Mouse (Mus musculus): ENCODE measurements around the gene Kcnk18.
A peak's percentile ranks its signal among the peaks of the same experiment; 100 is the strongest.

The Kcnk18 gene

GRCm38 (mm10) chr19:59218991-59219390 is at the start of gene Kcnk18:
Gene Kcnk18 (plus strand): TSS chr19:59219214.
- DNase-seq (ENCODE audit: low spot score) = no peak

DNA sequence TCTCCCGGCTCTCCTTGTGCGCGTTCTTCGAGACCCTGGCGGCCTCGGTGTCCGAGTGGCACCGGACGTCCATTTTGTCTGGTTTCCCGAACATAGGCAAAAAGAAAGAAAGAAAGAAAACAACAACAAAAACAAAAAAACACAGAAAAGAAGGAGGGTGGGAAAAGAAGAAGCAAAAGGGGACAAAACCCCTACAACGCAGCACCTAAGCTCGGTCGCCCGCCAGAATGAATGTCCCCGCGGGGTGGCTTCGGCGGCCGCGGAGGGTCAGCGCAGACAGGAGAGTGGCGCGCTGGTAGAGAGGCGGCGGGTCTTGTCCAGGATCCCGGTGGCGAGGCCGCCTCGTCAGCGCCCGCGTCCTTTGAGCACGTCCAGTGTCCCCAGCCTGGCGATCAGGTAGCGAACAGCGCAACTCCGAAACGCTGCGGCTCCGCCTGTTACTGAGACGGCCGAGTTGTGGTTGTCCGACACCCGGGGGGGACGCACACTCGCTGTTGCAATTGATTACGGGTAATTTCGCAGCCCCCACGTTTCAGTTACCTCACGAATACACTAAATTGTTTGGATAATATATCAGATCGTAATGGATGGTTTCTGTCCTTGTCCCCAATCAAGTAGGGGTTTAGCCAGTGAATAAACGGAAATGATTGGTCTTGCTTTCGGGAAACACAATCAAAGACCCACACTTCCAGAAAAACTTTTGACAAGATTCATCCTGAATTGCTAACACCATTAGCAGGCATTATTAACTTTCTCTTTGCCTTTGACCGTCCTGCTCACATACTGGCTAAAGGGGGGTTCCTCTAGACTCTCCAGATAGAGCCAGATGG is 48.9 kb upstream of the Kcnk18 start, which contains the start of gene Vax1:
TSS of gene Vax1 (minus strand) at position 121 of the 830 bp plus-strand sequence.
- no peak for DNase-seq (ENCODE audit: low spot score)

- no peak for DNase-seq (ENCODE audit: low spot score)
These were observed 48.3 kb upstream of the Kcnk18 start for GRCm38 (mm10) chr19:59170766-59171095.

GRCm38 (mm10) chr19:59171151-59171870 is 47.7 kb upstream of the Kcnk18 start:
- no peak for DNase-seq (ENCODE audit: low spot score)

- no peak for DNase-seq (ENCODE audit: low spot score)
These were observed 47.2 kb upstream of the Kcnk18 start for GRCm38 (mm10) chr19:59171871-59172245.

DNA sequence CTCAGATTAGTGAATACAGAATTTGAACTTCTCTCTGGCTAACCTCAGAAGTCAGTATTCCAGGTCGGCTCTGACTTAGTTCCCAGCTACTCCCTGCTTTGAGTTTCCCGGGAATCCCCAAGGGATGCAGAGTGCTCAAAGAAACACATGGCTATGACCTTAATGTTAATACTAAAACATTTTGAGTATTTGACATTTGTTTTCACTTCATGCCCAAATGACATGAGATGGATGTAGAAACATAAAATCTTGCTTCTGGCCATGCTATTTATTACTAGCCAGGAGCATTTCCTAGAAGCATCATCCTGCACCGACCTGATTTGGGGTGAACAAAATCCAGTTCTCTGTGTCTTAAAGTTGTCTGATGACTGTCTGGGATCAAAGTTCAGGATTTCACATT is 46.2 kb upstream of the Kcnk18 start:
- DNase-seq (ENCODE audit: low spot score) = no peak

- no peak for DNase-seq (ENCODE audit: low spot score)
These were observed 45.5 kb upstream of the Kcnk18 start for GRCm38 (mm10) chr19:59173341-59174015.

- DNase-seq (ENCODE audit: low spot score) = no peak
These were observed 35.0 kb upstream of the Kcnk18 start for GRCm38 (mm10) chr19:59184000-59184399.

GRCm38 (mm10) chr19:59188981-59189380 is 30.0 kb upstream of the Kcnk18 start:
- no peak for DNase-seq (ENCODE audit: low spot score)

- no peak for DNase-seq (ENCODE audit: low spot score)
These were observed 28.4 kb upstream of the Kcnk18 start for GRCm38 (mm10) chr19:59190431-59191122.

DNA sequence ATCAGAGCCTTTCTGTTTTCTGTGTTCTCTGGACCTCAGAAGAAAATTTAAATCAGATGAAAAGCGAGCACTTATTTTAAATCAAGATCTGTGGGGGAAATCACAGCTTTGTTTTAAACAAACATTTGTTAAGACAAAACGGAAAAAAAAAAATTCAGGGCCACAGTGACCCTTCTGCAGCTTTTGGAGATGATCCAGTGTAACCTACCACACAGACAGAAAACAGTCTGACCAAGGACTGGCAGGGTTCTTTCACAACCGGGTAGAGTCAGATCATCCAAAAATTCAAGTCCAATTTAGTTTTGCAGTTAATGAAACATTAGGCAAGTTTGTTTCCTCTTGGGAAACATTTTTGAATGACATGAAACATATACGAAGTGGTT is 27.9 kb upstream of the Kcnk18 start:
- DNase-seq (ENCODE audit: low spot score) = no peak

- no peak for DNase-seq (ENCODE audit: low spot score)
These were observed 26.5 kb upstream of the Kcnk18 start for GRCm38 (mm10) chr19:59192491-59192890.

- no peak for DNase-seq (ENCODE audit: low spot score)
These were observed 25.6 kb upstream of the Kcnk18 start for GRCm38 (mm10) chr19:59193456-59193855.

GRCm38 (mm10) chr19:59193986-59194820 is 24.8 kb upstream of the Kcnk18 start:
- DNase-seq (ENCODE audit: low spot score) = no peak

DNA sequence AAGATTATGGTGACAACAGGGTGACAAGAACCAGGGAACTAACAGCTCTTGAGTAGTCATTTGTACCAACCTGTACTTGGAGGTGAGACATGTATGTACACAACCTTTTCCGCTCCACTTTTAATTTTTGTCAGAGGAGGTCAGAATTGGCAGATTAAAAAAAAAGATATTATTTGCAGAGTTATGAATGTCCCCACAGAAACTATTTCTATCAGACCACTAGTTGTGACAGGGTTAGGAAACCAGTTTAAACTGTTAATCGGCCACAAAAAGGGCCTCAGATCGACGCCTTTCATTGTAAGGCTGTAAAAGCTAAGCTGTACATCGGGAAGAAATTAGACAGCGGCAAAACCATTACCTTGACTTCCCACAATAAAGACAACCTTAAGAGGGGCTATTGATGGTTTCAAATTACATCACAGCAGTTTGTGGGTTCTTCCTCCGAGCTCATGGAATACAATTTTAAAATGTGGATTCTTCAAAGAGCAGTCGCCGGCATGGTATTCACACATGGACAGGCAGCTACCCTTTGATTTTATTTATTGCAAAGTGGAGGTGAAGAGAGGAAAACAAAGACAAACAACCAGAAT is 23.7 kb upstream of the Kcnk18 start:
- no peak for DNase-seq (ENCODE audit: low spot score)

- peak; percentile 52 for DNase-seq (ENCODE audit: low spot score)
These were observed 22.8 kb upstream of the Kcnk18 start for GRCm38 (mm10) chr19:59196111-59196666.

- peak; percentile 47 for DNase-seq (ENCODE audit: low spot score)
These were observed 20.9 kb upstream of the Kcnk18 start for GRCm38 (mm10) chr19:59198161-59198560.

- DNase-seq (ENCODE audit: low spot score) = peak; percentile 83
These were observed 10.5 kb upstream of the Kcnk18 start for GRCm38 (mm10) chr19:59208475-59208874.

GRCm38 (mm10) chr19:59208986-59209385 is 10.0 kb upstream of the Kcnk18 start:
- no peak for DNase-seq (ENCODE audit: low spot score)

GRCm38 (mm10) chr19:59216891-59217290 is 2.1 kb upstream of the Kcnk18 start:
- DNase-seq (ENCODE audit: low spot score) = no peak

- DNase-seq (ENCODE audit: low spot score) = no peak
These were observed 2.1 kb downstream of the Kcnk18 start for GRCm38 (mm10) chr19:59221131-59221530.
